10 mouse cellular contexts compared by ENCODE assay signal in the genomic region with DNA sequence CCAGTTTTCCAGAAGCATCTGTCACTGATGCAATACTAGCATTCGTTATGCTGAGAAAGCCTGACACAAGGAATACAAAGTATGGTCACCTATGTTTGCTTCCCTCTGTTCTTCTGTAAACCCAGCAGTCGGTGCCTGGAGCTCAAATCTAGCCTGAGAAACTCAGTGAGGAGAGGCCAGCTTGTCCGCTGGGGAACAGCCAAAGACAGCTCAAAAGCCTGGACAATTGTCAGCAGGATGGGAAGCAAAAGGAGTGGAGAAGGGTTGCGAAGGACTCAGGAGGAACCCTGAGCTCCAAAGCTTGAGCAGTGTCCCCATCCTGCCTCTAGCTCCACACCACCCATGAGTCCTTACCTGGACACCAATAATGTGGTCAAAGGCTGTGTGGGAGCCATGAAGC. TPM values are rescaled to one million over a fixed set of nuclear protein-coding genes. Genes with fewer than 3 reads are reported as not detected.
DNase-seq lines count a peak whose midpoint lies in the region; ATAC-seq lines count a peak whose summit lies in the region.
"Had no signal": no experiment of that assay in that cellular context is flagged by ENCODE, and none has a peak within 500 bp of the region (broad histone marks: within the 10 kb centered on the region; RNA-seq: fewer than 3 reads in every experiment).

No protein-coding gene starts in this region.

- H3K27me3 ChIP-seq in kidney, embryonic 15.5 days: no peaks in the 10 kb centered on the region
- H3K27me3 ChIP-seq in neural tube, embryonic 13.5 days: no peaks in the 10 kb centered on the region
- H3K27me3 ChIP-seq: neural tube, embryonic 15.5 days had no signal

- no peak overlapping the region for H3K9ac ChIP-seq in kidney, embryonic 15.5 days
- H3K9ac ChIP-seq in neural tube, embryonic 13.5 days: no peak overlapping the region
- H3K9ac ChIP-seq: neural tube, embryonic 15.5 days had no signal

- H3K4me1 ChIP-seq in kidney, embryonic 15.5 days: peaks cover 55% of the 10 kb centered on the region
- H3K4me1 ChIP-seq in neural tube, embryonic 13.5 days (replicated peaks): peaks cover 12% of the 10 kb centered on the region

- no peaks in the 10 kb centered on the region for H3K9me3 ChIP-seq in kidney, embryonic 15.5 days (replicated peaks)
- H3K9me3 ChIP-seq in neural tube, embryonic 13.5 days: no peaks in the 10 kb centered on the region
- H3K9me3 ChIP-seq: neural tube, embryonic 15.5 days had no signal

- H3K36me3 ChIP-seq in kidney, embryonic 15.5 days: no peaks in the 10 kb centered on the region
- no peaks in the 10 kb centered on the region for H3K36me3 ChIP-seq in neural tube, embryonic 13.5 days
- H3K36me3 ChIP-seq: neural tube, embryonic 15.5 days had no signal

- no peak for ATAC-seq in kidney, embryonic 15.5 days (replicated peaks; ENCODE audit: low FRiP score)
- no peak for ATAC-seq in neural tube, embryonic 13.5 days (ENCODE audit: low read depth)
- ATAC-seq in activated CD4-positive, CD25-positive, alpha-beta regulatory T cell, adult 4 months: no peak

- H3K4me3 ChIP-seq in kidney, embryonic 15.5 days (replicated peaks): no peak overlapping the region
- H3K4me3 ChIP-seq in neural tube, embryonic 13.5 days: no peak overlapping the region
- H3K4me3 ChIP-seq: neural tube, embryonic 15.5 days had no signal

- DNase-seq in kidney, adult 8-10 months: no peak
- DNase-seq in neural tube, embryonic 10.5 days (ENCODE audit: extremely low spot score, low spot score): no peak
- DNase-seq in heart, postnatal 4 days: peak; percentile 48
- no peak for DNase-seq in urinary bladder, postnatal 14 days (ENCODE audit: low spot score)
- DNase-seq: thymus, postnatal 36 days had no signal

- WGBS in kidney, embryonic 15.5 days: 50% methylated on average over 4 of the region's 4 CpGs
- 81% methylated on average over 4 of the region's 4 CpGs for WGBS in neural tube, embryonic 13.5 days

- H3K27ac ChIP-seq in kidney, embryonic 15.5 days: peak overlapping the region; percentile 89
- 0 out of 2 replicates have a peak overlapping the region, but pooled peaks have one; percentile 13 for H3K27ac ChIP-seq in neural tube, embryonic 13.5 days (replicated peaks)
- H3K27ac ChIP-seq: neural tube, embryonic 15.5 days had no signal

- no peak overlapping the region for H3K4me2 ChIP-seq in kidney, embryonic 15.5 days
- H3K4me2 ChIP-seq in neural tube, embryonic 13.5 days: no peak overlapping the region
- H3K4me2 ChIP-seq: neural tube, embryonic 15.5 days had no signal

RNA-seq across cellular contexts. Expression of gene C1qtnf2, which starts 10.0 kb away (rescaled TPM):
- polyA plus RNA-seq in kidney, embryonic 15.5 days (2015; fragmentation: Nextera tagmentation; extraction: Ambion mirVana): 14.9 and 19.8 TPM in 2 replicates
- 12.5 and 12.8 TPM in 2 replicates for polyA plus RNA-seq in neural tube, embryonic 13.5 days (2015; fragmentation: Nextera tagmentation; extraction: Ambion mirVana)
- 10 to 100 TPM; 10.5 to 13.2 TPM for total RNA-seq in heart, postnatal 4 days (2021)
- polyA plus RNA-seq in activated CD4-positive, CD25-positive, alpha-beta regulatory T cell, adult 4 months (2017; shearing (Covaris generic)): not detected
- total RNA-seq: ES-E14 had no signal

RNA-seq across cellular contexts. Expression of gene Ccnjl, which starts 44.5 kb away (rescaled TPM):
- 27.0 and 29.2 TPM in 2 replicates for polyA plus RNA-seq in kidney, embryonic 15.5 days (2015; fragmentation: Nextera tagmentation; extraction: Ambion mirVana)
- polyA plus RNA-seq in neural tube, embryonic 13.5 days (2015; fragmentation: Nextera tagmentation; extraction: Ambion mirVana): 20.9 and 26.7 TPM in 2 replicates
- 10 to 100 TPM; 10.4 to 12.0 TPM for total RNA-seq in heart, postnatal 4 days (2021)
- under 1 TPM in 1 of 2 experiments, not detected in 1; 0.17 TPM for polyA plus RNA-seq in activated CD4-positive, CD25-positive, alpha-beta regulatory T cell, adult 4 months (2017; shearing (Covaris generic))

RNA-seq across cellular contexts. Expression of gene Slu7, which starts 50.5 kb away (rescaled TPM):
- 59.6 and 61.8 TPM in 2 replicates for polyA plus RNA-seq in kidney, embryonic 15.5 days (2015; fragmentation: Nextera tagmentation; extraction: Ambion mirVana)
- polyA plus RNA-seq in neural tube, embryonic 13.5 days (2015; fragmentation: Nextera tagmentation; extraction: Ambion mirVana): 66.8 and 68.2 TPM in 2 replicates
- 10 to 100 TPM; 25.8 to 28.6 TPM for total RNA-seq in heart, postnatal 4 days (2021)
- polyA plus RNA-seq in activated CD4-positive, CD25-positive, alpha-beta regulatory T cell, adult 4 months (2017; shearing (Covaris generic)): 100 to 1,000 TPM; 108 to 112 TPM

RNA-seq across cellular contexts. Expression of gene Pttg1, which starts 58.0 kb away (rescaled TPM):
- polyA plus RNA-seq in kidney, embryonic 15.5 days (2015; fragmentation: Nextera tagmentation; extraction: Ambion mirVana): 100 and 113 TPM in 2 replicates
- polyA plus RNA-seq in neural tube, embryonic 13.5 days (2015; fragmentation: Nextera tagmentation; extraction: Ambion mirVana): 51.6 and 56.1 TPM in 2 replicates
- 10 to 100 TPM; 83.5 to 98.0 TPM for total RNA-seq in heart, postnatal 4 days (2021)
- polyA plus RNA-seq in activated CD4-positive, CD25-positive, alpha-beta regulatory T cell, adult 4 months (2017; shearing (Covaris generic)): 100 to 1,000 TPM; 133 to 168 TPM

Comparison
In these comparisons a context has a peak if more than half of its experiments do, and no peak if none do; other contexts are left out.
1. RNA of gene C1qtnf2, which starts 10.0 kb away (polyA plus RNA-seq): 14.9 to 19.8 TPM in kidney, embryonic 15.5 days and 12.5 to 12.8 TPM in neural tube, embryonic 13.5 days; not detected in activated CD4-positive, CD25-positive, alpha-beta regulatory T cell, adult 4 months; every median in the first group is over 10 times any median in the second.
2. RNA of gene Ccnjl, which starts 44.5 kb away (polyA plus RNA-seq): 27.0 to 29.2 TPM in kidney, embryonic 15.5 days and 20.9 to 26.7 TPM in neural tube, embryonic 13.5 days; 0.17 TPM in activated CD4-positive, CD25-positive, alpha-beta regulatory T cell, adult 4 months; every median in the first group is over 10 times any median in the second.